ENCODE assay signal across 9 mouse cellular contexts in genomic region chr1:136116183-136116582, GRCm38 (mm10). TPM values are rescaled to one million over a fixed set of nuclear protein-coding genes. Genes with fewer than 3 reads are reported as not detected.
DNase-seq lines count a peak whose midpoint lies in the region; ATAC-seq and TF ChIP-seq lines count a peak whose summit lies in the region.
"Had no signal": no experiment of that assay in that cellular context is flagged by ENCODE, and none has a peak within 500 bp of the region (broad histone marks: within the 10 kb centered on the region; RNA-seq: fewer than 3 reads in every experiment).

No protein-coding gene starts in this region.

- no peaks in the 10 kb centered on the region for H3K9me3 ChIP-seq in MEL (replicated peaks; ENCODE audit: insufficient read depth, low read length)
- H3K9me3 ChIP-seq in embryonic facial prominence, embryonic 11.5 days (replicated peaks; ENCODE audit: control insufficient read depth, low read length): no peaks in the 10 kb centered on the region
- H3K9me3 ChIP-seq: liver, embryonic 15.5 days had no signal

- no peak overlapping the region for H3K4me3 ChIP-seq in layer of hippocampus, adult 2 months
- no peak overlapping the region for H3K4me3 ChIP-seq in MEL (ENCODE audit: control insufficient read depth in 1 of 2, insufficient read depth in 1 of 2, low read depth in 2 of 2, low read length in 2 of 2)
- H3K4me3 ChIP-seq in embryonic facial prominence, embryonic 11.5 days (ENCODE audit: low read depth, low read length): no peak overlapping the region
- H3K4me3 ChIP-seq: liver, embryonic 15.5 days had no signal

- TF ChIP-seq POLR2A in MEL (IDR thresholded peaks at IDR 0.05; ENCODE audit: control insufficient read depth in 1 of 2, insufficient read depth in 1 of 2, low read depth in 1 of 2, low read length in 2 of 2, poor library complexity in 1 of 2): no peak

- no peaks in the 10 kb centered on the region; a peak in 1 of 4 replicates for H3K36me3 ChIP-seq in MEL (ENCODE audit: control insufficient read depth in 1 of 2, insufficient read depth in 2 of 2, low read length in 2 of 2)
- H3K36me3 ChIP-seq in embryonic facial prominence, embryonic 11.5 days (replicated peaks; ENCODE audit: control insufficient read depth, insufficient read depth, low read depth, low read length): no peaks in the 10 kb centered on the region
- H3K36me3 ChIP-seq: liver, embryonic 15.5 days had no signal

- DNase-seq in cerebellum, adult 18-20 months: peak; percentile 37 to 52
- DNase-seq in cerebellum, adult 9-11 months: no peak
- peak in 1 of 2 experiments; percentile 68 for DNase-seq in layer of hippocampus, adult 2 months (ENCODE audit: low spot score in 2 of 2)
- no peak for DNase-seq in layer of hippocampus, postnatal 14 days (ENCODE audit: low spot score in 2 of 2)
- DNase-seq in MEL (ENCODE audit: low read depth, low spot score): peak; percentile 59
- DNase-seq in embryonic facial prominence, embryonic 11.5 days (ENCODE audit: low spot score): peak; percentile 74
- peak; percentile 85 for DNase-seq in lung, postnatal 14 days
- peak; percentile 54 to 76 for DNase-seq in spleen, postnatal 14 days (ENCODE audit: low spot score in 2 of 2)

- no peaks in the 10 kb centered on the region for H3K27me3 ChIP-seq in MEL (ENCODE audit: control insufficient read depth in 1 of 2, insufficient read depth in 2 of 2, low read length in 2 of 2)
- no peaks in the 10 kb centered on the region for H3K27me3 ChIP-seq in embryonic facial prominence, embryonic 11.5 days (ENCODE audit: control insufficient read depth, insufficient read depth, low read length)

- ATAC-seq in embryonic facial prominence, embryonic 11.5 days (replicated peaks; ENCODE audit: insufficient number of reproducible peaks, low FRiP score, low TSS enrichment, low read depth): no peak

- no peak overlapping the region for H3K9ac ChIP-seq in MEL (ENCODE audit: control insufficient read depth, low read depth, low read length, poor library complexity, severe bottlenecking)
- H3K9ac ChIP-seq in embryonic facial prominence, embryonic 11.5 days (replicated peaks; ENCODE audit: low read length): no peak overlapping the region
- H3K9ac ChIP-seq: liver, embryonic 15.5 days had no signal

- 39% methylated on average over 3 of the region's 3 CpGs for WGBS in embryonic facial prominence, embryonic 11.5 days

- no peak overlapping the region for H3K4me2 ChIP-seq in embryonic facial prominence, embryonic 11.5 days (ENCODE audit: low read depth, low read length)
- H3K4me2 ChIP-seq: liver, embryonic 15.5 days had no signal

- TF ChIP-seq CTCF in layer of hippocampus, adult 2 months (conservative IDR thresholded peaks at IDR 0.05): peak; percentile 86
- peak; percentile 85 to 92 (median 87) for TF ChIP-seq CTCF in MEL (IDR thresholded peaks at IDR 0.05 in 2 of 3, conservative IDR thresholded peaks at IDR 0.05 in 1 of 3; ENCODE audit: control insufficient read depth in 1 of 3, insufficient read depth in 1 of 3, low read depth in 2 of 3, low read length in 3 of 3, poor library complexity in 1 of 3, severe bottlenecking in 1 of 3)

- H3K27ac ChIP-seq in layer of hippocampus, adult 2 months: no peak overlapping the region
- no peak overlapping the region for H3K27ac ChIP-seq in MEL (ENCODE audit: control insufficient read depth, low read depth, low read length)
- no peak overlapping the region for H3K27ac ChIP-seq in embryonic facial prominence, embryonic 11.5 days (replicated peaks; ENCODE audit: low read depth, low read length)
- H3K27ac ChIP-seq: liver, embryonic 15.5 days had no signal

- TF ChIP-seq EP300 in MEL (IDR thresholded peaks at IDR 0.05; ENCODE audit: low read depth in 1 of 2, low read length in 2 of 2): no peak

- no peaks in the 10 kb centered on the region for H3K79me2 ChIP-seq in MEL (ENCODE audit: control insufficient read depth, insufficient read depth, low read length, poor library complexity)

- TF ChIP-seq RAD21 in MEL (IDR thresholded peaks at IDR 0.05; ENCODE audit: low read depth, low read length): peak; percentile 68

- H3K4me1 ChIP-seq in MEL (ENCODE audit: control insufficient read depth in 1 of 2, insufficient read depth in 2 of 2, low read length in 2 of 2): peaks cover 0 to 10% of the 10 kb centered on the region in 2 experiments; a peak in 2 of 4 replicates
- peaks cover 5% of the 10 kb centered on the region; the same call in 1 of the 2 replicates for H3K4me1 ChIP-seq in embryonic facial prominence, embryonic 11.5 days (ENCODE audit: control insufficient read depth, insufficient read depth, low read length)

TF ChIP-seq in MEL, 35 proteins besides CTCF, POLR2A, EP300 and RAD21:
- no peak for TF ChIP-seq USF1 (IDR thresholded peaks at IDR 0.05; ENCODE audit: low read depth, low read length)
- no peak for TF ChIP-seq RCOR1 (IDR thresholded peaks at IDR 0.05; ENCODE audit: low read depth, low read length)
- no peak for TF ChIP-seq HCFC1 (IDR thresholded peaks at IDR 0.05; ENCODE audit: low read depth, low read length)
- TF ChIP-seq ZKSCAN1 (IDR thresholded peaks at IDR 0.05; ENCODE audit: low read depth, low read length): no peak
- TF ChIP-seq MAZ (IDR thresholded peaks at IDR 0.05; ENCODE audit: low read depth, low read length): no peak
- TF ChIP-seq UBTF (IDR thresholded peaks at IDR 0.05; ENCODE audit: borderline replicate concordance, insufficient read depth, low read depth, low read length): no peak
- no peak for TF ChIP-seq ZNF384 (IDR thresholded peaks at IDR 0.05; ENCODE audit: low read depth, low read length)
- no peak for TF ChIP-seq JUND (IDR thresholded peaks at IDR 0.05; ENCODE audit: low read depth, low read length)
- TF ChIP-seq ELF1 (IDR thresholded peaks at IDR 0.05; ENCODE audit: low read depth, low read length): no peak
- TF ChIP-seq TBP (IDR thresholded peaks at IDR 0.05; ENCODE audit: low read depth, low read length): no peak
- TF ChIP-seq KAT2A (conservative IDR thresholded peaks at IDR 0.05; ENCODE audit: low read depth, low read length): no peak
- TF ChIP-seq MYB (IDR thresholded peaks at IDR 0.05; ENCODE audit: low read depth, low read length): no peak
- no peak for TF ChIP-seq NELFE (IDR thresholded peaks at IDR 0.05; ENCODE audit: low read depth, low read length)
- 0 out of 2 replicates have a peak, but pooled peaks have one; percentile 21 for TF ChIP-seq BHLHE40 (IDR thresholded peaks at IDR 0.05; ENCODE audit: borderline replicate concordance, low read depth, low read length)
- no peak for TF ChIP-seq NRF1 (IDR thresholded peaks at IDR 0.05; ENCODE audit: insufficient read depth, low read depth, low read length, poor library complexity, severe bottlenecking)
- peak; percentile 83 for TF ChIP-seq ZC3H11A (IDR thresholded peaks at IDR 0.05; ENCODE audit: low read depth, low read length)
- no peak for TF ChIP-seq POLR2AphosphoS5 (IDR thresholded peaks at IDR 0.05; ENCODE audit: borderline replicate concordance, low read depth, low read length)
- no peak for TF ChIP-seq ZMIZ1 (IDR thresholded peaks at IDR 0.05; ENCODE audit: low read depth, low read length)
- TF ChIP-seq MAX (IDR thresholded peaks at IDR 0.05; ENCODE audit: low read length): no peak
- TF ChIP-seq POLR2AphosphoS2 (IDR thresholded peaks at IDR 0.05; ENCODE audit: low read length): no peak
- TF ChIP-seq E2F4 (IDR thresholded peaks at IDR 0.05; ENCODE audit: borderline replicate concordance, low read depth, low read length): no peak
- no peak for TF ChIP-seq CHD2 (IDR thresholded peaks at IDR 0.05; ENCODE audit: low read length)
- no peak for TF ChIP-seq ETS1 (IDR thresholded peaks at IDR 0.05; ENCODE audit: low read depth, low read length)
- TF ChIP-seq MXI1 (IDR thresholded peaks at IDR 0.05; ENCODE audit: low read depth, low read length): no peak
- no peak for TF ChIP-seq GABPA (IDR thresholded peaks at IDR 0.05; ENCODE audit: low read depth, low read length)
- TF ChIP-seq SMC3 (IDR thresholded peaks at IDR 0.05; ENCODE audit: low read depth, low read length): peak; percentile 90

RNA-seq across cellular contexts. Expression of gene Kif21b, which starts 15.0 kb away (rescaled TPM):
- 10 to 100 TPM; 33.9 to 36.5 TPM for total RNA-seq in layer of hippocampus, adult 2 months (2021)
- 100 to 1,000 TPM in 1 of 2 experiments, 10 to 100 TPM in 1; 98.6 to 105 TPM for total RNA-seq in layer of hippocampus, postnatal 14 days (2021)
- 4.0 and 7.6 TPM in 2 replicates for total RNA-seq in MEL (2012; rRNA removed)
- 10 to 100 TPM in 1 of 2 experiments, not detected in 1; 34.0 TPM for polyA plus RNA-seq in MEL (2012; ENCODE audit: insufficient read depth in 1 of 2, insufficient read length in 2 of 2, low read depth in 1 of 2, low replicate concordance in 2 of 2, missing spikeins in 1 of 2)
- polyA plus RNA-seq in embryonic facial prominence, embryonic 11.5 days (2014; fragmentation: Nextera tagmentation; extraction: Ambion mirVana): 6.9 and 8.0 TPM in 2 replicates

Comparison
In these comparisons a context has a peak if more than half of its experiments do, and no peak if none do; other contexts are left out.
1. DNase-seq: peak in cerebellum, adult 18-20 months (2 of 2), MEL (single experiment), embryonic facial prominence, embryonic 11.5 days (single experiment), lung, postnatal 14 days (single experiment) and spleen, postnatal 14 days (2 of 2); none in cerebellum, adult 9-11 months (single experiment) and layer of hippocampus, postnatal 14 days (0 of 2).